Mouse (Mus musculus): ENCODE results near the gene Rpap3.

Gene Rpap3

DNA sequence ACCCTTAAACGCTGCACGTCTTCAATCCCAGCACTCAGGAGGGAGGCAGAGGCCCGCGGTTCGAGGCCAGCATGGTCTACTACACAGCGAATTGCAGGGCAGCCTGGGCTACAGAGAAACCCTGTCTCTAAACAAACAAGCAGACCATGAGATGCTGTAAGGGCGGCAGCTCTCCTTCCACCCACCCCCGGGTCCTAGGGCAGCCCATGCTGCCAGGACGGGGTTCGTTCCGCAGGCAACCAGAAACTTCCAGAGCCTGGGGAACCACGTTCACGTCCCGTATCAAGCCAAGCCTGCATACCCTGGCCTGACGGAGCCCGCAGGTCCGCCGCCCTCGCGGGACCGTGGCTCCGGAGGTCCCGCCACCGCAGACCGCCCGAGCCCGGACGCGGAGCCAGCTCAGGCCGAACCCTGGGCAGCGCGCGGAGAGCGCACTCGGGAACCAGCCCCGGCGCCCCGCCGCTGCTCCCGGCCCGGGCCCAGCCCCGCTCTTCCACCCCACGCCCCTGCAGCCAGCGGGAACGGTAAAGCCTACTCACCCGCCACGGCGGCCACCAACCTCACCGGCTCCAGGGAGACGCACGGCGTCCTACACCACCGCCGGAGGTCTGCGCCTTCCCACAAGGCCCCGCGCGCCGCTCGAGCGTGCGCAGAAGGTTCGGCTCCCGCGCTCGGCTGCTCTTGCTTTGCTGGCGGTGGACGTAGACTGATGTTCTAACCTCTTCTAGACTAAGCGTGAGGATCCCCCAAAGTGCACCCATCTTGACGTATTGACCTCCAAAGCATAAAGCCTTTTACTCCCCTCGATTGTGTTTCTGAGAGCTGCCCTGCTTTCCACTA, at the start of gene Rpap3:
TSS of gene Rpap3 (minus strand) at position 615 of the 840 bp plus-strand sequence.
- peak; percentile 91 for DNase-seq (ENCODE audit: low read depth, low spot score)

DNA sequence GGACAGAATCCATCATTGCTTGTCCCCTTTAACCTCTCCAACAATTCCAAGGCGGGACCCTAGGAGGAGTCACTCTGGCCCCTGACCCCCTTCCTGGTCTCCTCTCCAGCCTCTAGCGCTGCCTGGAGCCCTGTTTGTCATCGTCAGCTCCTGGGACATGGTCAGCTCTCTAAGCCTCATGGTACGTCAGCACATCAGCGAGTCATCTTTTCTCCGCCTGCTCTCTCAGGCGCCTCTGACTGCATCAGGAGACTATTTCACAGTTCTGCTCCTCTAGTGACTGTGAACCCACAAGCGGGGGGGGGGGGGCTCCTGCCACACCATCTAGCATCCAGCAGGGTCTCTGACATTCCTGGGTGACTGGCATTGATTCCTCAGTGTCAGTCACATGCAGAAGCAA, 49.7 kb upstream of the Rpap3 start:
- no peak for DNase-seq (ENCODE audit: low read depth, low spot score)

DNA sequence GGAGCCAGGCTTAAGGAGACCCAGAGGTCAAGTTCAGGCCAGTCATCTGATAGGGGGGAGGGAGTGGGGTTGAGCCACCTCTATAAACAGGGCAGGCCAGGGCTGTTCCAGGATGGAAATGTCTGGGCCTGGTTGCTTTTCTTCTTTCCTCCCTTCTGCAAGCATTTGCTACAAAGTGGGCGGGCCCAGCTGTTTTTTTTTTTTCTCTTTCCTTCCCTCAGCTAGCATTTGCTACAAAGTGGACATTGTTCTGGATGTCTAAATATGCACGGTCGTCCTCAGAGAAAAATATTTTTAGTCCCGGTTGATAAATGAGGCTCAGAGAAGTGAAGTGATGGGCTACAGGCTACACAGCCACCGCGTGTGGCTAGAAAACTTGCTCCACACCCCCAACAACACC, 48.9 kb upstream of the Rpap3 start:
- no peak for DNase-seq (ENCODE audit: low read depth, low spot score)

DNA sequence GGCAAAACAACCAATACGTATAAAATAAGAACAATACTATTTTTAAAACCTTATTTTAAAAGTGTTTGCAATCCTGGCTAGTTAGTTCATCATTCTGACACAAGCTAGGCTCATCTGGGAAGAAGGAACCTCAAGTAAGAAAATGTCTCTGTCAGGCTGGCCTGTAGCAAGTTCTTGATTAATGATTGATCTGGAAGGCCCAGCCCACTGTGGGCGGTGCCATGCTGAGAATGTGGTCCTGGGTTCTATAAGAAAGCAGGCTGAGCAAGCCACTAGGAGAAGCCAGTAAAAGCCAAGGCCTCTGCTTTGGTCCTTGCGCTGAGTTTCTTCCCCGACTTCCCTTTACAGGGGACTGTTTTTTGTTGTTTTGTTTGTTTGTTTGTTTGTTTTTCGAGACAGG, 46.9 kb upstream of the Rpap3 start:
- peak; percentile 20 for DNase-seq (ENCODE audit: low read depth, low spot score)

DNA sequence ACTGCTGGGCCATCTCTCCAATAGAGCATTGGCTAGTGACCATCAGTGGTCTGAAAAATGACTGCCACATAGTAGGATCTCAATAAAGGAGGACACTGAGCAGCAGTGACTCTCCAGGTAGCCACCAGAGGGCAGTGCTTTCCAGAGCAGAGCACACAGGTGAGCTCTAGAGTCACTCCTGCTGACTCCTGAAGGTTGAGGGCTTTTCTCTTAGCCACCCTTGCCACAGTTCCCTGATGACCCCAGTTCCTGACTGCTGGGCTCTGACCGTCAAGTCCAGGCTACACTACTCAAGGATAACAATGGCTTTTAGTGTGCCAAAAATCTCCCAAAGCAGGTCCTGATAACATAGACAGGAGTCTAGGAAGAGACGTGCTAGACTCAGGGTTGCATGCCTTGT, 46.1 kb upstream of the Rpap3 start:
- peak; percentile 77 for DNase-seq (ENCODE audit: low read depth, low spot score)

DNA sequence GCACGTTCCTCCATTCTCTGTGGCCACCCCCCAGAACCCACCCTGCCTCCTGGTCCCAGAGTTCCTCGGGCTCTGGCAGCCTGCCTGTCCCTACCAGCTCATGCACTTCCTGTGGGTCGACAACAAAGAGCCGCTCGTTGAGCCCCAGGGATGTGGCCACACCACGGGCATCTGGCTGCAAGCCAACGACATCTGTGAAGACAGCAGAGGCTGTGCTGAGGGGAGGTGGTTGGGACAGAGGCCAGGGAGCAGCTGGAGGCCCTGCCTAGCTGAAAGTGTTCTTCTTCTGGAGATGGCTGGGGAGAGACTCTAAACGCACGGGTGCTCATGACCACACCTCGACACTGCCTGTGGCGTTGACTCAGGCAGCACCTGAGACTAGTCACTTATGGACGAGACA, 45.1 kb upstream of the Rpap3 start:
- peak; percentile 90 for DNase-seq (ENCODE audit: low read depth, low spot score)

DNA sequence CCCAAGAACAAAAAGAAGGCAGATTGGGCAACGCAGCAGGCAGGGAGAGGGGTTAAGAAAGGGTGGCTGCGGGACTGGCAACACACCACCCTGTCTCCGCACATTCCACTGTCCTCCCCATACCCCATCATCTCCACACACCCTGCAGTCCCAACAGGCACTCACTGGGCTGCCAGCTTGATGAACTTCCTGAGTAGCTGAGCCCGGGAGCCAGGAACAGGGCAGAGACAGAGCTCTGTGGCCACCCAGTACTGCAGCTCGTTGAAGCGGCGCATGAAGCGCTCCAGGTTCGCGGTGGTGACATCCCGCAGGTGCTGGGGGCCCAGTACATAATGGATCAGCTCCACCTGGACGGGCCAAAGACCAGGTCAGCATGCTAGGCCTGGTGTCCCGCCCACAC, 44.2 kb upstream of the Rpap3 start:
- no peak for DNase-seq (ENCODE audit: low read depth, low spot score)

DNA sequence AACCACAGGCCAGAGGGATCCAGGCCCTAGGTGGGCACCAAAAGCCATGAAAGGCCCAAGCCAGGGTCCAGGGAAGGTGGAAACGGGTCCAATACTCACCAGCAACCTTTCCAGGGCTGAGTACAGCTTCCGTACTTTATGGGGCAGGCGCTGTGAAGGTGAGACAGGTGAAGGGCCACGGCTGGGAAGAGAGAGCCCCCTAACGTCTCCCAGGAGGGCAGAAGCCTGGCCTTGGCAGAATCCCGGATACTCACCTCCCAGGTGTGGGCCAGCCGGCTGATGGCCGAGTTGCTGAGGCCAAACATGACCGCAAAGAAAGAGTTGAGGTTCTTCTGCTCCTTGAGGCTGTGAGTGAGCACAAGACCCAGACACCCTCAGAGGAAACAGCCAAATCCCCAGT, 43.8 kb upstream of the Rpap3 start:
- DNase-seq (ENCODE audit: low read depth, low spot score) = peak; percentile 51

DNA sequence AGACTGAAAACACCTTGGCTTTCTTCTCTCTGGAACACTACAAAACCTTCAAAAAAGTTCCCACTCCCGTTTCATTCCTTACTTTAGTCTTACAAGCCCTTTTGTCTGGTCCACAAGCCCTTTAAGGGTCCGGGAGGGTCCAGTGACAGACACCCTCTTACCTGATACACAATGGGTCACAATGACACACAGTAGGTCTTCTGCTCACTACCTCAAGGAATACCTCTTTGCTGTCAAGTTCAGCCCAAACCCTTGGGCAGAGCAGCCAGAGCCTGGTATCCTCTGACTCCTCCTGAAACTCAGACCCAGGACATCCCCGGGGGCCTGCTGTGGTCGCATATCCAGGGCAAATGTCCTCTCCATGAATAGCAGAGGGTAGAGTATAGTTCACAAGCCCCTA, 43.3 kb upstream of the Rpap3 start:
- DNase-seq (ENCODE audit: low read depth, low spot score) = no peak

DNA sequence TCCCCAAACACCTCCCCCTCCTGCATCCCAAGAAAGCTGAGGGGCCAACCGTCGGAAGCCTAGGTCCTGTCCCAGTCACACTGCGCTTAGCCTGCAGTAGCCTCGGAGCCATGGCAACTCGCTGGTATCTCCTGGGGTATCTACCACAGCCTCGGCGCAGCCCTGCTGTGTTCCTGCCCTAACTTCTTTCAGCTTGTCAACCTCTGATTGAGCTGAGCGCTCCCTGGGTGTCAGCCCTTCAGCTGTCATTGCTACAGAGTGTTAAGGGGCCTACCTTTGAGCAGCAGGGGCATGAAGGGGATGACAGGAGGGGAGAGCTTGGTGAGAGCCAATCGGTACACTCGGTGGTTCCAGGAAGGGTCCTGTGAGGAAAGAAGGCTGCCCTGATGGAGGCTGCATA, 42.7 kb upstream of the Rpap3 start:
- DNase-seq (ENCODE audit: low read depth, low spot score) = peak; percentile 52

DNA sequence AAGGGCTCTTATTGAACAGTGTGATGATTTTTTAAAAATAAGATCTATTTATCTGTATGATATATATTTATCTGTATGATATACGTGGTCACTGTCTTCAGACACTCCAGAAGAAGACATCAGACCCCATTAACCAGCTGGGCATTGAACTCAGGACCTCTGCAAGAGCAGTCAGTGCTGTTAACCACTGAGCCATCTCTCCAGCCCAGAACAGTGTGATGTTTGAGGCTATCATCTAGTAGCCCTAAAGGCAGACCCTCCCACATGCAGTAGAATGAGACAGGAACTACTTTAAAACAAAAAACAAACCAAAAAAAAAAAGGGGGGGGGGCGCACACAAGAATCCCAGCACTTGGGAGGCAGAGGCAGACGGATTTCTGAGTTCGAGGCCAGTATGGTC, 41.9 kb upstream of the Rpap3 start:
- no peak for DNase-seq (ENCODE audit: low read depth, low spot score)

DNA sequence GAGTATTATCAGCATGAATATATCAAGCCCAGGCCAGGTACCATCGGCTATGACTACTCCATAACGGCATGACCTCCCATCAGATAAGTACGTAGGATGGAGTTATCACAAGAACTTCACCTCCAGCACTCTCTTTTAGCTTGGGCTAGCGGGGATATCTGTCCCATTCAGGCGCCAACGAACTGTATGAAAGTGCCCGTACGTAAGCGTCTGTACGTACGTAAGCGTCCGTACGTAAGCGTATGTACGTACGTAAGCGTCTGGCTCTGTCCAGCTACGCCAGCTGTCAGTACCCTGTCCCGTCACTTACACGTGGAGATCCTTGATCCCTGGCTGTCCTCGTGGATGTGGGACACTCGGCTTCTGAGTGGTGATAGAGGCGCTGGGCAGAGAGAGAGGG, 41.1 kb upstream of the Rpap3 start:
- DNase-seq (ENCODE audit: low read depth, low spot score) = no peak

DNA sequence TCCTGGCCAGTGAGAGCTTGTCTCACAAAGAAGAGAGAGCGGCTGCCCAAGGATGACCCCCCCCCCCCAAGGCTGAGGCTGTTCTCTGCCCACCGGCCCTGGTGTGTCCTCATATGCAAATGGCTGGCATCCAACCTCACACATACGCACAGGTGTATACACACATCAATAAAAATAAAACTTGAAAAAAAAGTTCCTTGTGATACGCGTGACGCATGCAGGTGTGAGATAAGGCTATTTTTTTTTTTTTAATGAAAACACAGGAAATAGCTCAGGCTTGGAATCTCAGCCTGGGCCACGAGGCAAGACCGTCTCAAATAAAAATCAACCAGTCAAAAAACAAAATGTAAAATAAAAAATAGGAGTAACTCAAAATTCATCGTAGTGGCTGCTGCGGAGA, 40.7 kb upstream of the Rpap3 start:
- peak; percentile 75 for DNase-seq (ENCODE audit: low read depth, low spot score)

DNA sequence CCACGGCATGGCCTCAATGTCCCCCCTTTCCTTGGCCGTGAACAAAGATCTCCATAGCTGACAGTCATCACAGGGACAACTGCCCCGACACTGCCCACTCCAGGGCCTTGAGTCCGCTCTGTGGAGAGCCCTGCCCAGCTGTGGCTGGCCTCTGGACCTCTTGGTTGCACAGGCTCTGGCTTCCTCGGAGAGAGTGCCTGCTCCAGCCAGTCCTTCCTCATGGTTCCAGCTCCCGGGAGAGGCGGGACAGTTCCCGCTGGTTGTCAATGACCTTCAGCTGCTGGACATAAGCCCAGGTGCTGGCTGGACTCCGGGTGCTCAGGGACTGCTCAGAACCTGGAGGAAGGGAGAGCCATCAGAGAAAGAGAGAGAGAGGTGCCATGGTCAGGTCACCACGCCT, 39.7 kb upstream of the Rpap3 start:
- no peak for DNase-seq (ENCODE audit: low read depth, low spot score)

DNA sequence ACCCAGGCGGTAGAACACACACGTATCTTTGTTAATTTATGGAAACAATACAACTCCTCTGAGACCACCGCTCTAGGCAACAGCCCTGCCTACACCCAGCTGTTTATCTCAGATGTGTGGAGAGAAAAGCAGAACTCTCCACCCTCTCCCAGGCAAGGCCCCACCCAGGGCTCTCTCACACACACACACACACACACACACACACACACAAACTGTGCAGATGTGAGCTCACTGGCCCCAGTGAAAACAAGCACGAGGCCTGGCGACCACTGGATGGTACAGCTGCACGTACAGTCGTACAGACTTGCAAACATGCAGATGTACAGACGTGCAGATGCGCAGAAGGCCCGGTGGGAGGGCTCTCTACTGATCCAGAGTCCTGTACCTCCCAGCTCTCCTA, 39.3 kb upstream of the Rpap3 start:
- peak; percentile 90 for DNase-seq (ENCODE audit: low read depth, low spot score)

DNA sequence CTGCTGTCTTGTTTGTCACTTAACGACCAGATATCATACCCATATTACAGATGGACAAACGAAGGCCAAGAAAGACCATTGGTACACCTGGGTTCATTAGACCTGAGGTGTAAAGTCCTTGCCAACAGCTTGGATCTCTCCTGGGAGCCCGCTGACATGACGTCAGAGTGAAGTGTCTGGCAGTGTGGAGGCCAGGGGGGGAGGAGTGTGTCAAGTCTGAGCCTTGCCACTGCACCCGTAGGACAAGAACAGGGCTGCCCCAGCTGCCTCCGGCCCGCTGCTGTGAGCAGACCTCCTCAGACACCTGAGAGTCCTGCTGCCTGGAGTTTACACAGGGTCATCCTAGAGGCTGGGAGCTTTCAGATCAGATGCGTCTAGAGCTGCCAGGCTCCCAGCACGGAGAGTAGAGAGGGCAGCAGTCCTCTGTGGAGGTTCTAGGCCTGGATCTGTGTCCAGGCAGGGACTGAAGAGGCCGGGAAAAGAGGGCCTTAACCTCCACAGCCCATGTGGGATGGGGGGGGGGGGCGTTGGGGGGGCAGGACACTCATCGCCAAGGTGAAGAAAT, 38.4 kb upstream of the Rpap3 start:
- DNase-seq (ENCODE audit: low read depth, low spot score) = peak; percentile 46

DNA sequence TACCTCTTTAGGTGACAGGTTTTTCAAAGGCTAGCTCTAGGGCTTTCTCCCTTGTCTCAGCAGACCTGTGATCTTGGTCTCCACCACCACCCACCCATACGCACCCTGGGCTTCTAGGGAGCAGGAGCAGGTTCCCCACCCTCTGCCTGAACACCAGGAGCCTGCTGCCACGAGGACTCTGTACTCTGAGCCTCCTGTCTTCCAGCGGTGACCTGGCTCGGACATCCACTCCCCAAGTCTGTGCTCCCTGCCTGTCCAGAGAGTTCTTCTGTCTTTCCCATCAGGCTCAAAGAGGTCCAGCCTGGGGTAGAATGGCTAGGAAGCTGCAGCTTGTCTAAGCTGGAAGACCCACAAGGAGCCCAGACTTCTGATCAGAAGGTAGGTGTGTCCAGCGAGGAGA, 37.6 kb upstream of the Rpap3 start:
- DNase-seq (ENCODE audit: low read depth, low spot score) = peak; percentile 45

DNA sequence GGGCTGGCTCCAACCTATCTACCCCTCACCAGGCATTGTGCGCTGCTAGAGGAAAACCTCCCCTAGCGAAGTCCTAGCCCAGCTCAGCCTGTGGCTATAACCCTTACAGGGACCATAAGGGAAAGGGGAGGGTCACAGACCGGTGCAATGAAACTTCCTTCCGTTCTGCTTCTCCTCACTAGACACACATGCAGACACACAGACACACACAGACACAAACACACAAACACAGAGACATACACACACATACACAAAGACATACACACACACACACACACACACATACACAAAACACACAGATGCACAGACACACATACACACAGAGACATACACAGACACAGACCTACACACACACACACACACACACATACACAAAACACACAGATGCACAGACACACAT, 37.0 kb upstream of the Rpap3 start:
- DNase-seq (ENCODE audit: low read depth, low spot score) = no peak

DNA sequence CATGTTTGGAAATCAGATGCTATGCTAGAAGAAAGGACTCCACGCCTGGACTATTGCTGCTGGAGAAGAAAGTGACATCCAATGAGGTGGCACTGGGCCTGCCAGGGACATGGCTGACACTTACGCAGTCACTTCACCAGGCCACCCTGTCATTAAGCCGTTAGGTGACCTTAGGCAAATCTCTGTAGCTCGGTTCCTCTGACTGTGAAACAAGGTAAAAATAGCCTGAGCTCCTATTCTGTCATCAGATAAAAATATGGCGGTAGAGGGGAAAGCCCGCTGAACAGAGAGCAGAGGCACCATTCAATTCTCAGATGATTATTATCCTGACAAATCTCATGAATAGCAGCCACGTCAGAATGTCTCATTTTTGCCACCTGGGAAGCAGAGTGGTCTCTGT, 36.4 kb upstream of the Rpap3 start:
- peak; percentile 88 for DNase-seq (ENCODE audit: low read depth, low spot score)

DNA sequence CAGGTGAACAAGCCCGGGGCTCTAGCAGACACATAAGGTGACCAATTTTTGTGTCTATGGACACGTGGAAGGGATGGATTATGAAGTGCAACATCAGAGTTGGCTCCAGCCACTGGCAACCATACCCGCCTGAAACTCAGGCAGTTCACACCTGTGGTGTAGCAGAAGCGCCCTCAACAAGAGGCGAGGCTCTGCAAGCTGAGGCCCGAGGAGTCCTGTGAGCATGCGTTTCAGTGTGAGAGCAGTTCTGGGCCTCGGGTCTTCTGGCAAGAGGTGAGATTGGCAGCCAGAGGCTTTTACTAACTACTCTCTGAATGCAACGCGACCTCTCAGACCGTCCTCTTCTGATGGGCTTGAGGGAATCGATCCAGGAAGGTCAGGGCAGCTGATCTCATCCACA, 36.0 kb upstream of the Rpap3 start:
- DNase-seq (ENCODE audit: low read depth, low spot score) = peak; percentile 72

DNA sequence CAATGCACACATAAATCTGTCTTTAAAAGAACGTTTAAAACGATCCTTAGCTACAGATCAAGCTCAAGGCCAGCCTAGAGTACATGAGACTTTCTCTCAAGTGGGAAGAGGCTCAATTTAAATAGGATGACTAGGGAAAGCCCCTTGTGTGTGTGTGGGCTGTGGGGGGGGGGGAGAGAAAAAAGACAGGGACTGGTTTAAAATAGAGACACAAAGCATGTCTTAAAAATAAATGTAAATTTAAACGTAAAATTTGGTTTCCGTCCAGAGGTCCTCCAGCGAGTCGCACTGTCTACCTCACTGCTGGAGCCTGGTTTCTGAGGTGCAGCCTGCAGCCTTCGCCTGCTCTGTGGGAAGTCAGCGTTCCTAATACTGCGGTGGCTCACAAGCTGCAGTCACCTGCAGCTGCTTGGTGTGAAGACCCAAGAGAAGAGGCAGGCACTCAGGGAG, 34.7 kb upstream of the Rpap3 start:
- DNase-seq (ENCODE audit: low read depth, low spot score) = peak; percentile 72

DNA sequence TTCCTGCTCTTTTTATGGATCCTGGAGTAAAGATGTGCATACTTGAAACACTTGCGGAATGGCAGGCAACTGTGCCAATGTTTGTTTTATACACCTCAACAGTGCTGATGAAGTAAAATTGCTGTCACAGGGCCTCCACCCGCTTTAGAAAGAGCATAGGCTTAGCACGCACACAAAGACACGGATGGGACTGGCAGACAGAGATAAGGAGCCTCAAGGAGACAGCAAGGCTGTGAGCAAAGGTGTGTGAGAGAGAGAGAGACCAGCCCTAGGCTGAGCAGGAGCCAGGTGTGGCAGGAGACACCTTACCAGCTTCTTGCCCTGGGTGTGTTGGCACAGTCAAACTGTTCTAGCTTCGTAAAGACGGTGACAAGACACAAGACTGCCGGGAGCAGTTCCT, 33.3 kb upstream of the Rpap3 start:
- DNase-seq (ENCODE audit: low read depth, low spot score) = no peak

DNA sequence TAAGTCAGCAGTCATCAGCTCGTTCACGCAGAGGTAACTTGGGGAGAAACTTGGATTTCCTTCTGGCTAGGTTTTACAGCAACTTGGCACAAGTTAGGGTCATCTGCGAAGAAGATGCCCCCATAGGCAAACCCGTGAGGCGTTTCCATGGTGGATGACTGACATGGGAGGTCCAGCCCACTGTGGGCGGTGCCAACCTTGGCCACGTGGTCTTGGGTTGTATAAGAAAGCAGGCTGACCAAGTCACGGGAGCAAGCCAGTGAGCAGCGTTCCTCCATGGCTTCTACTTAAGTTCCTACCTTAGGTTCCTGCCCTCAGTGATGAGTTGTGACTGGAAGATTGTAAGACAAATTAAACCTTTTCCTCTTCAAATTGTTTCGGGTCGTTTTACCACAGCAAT, 26.4 kb upstream of the Rpap3 start:
- DNase-seq (ENCODE audit: low read depth, low spot score) = no peak

All from A20 (cell line).